Mouse (Mus musculus): ENCODE measurements around the gene Sirt6.
"Not testable (repeated sequence)": the region's sequence is repeated elsewhere in the genome, so short reads cannot be mapped to it uniquely, and the experiment has no call there.

Gene Sirt6

DNA sequence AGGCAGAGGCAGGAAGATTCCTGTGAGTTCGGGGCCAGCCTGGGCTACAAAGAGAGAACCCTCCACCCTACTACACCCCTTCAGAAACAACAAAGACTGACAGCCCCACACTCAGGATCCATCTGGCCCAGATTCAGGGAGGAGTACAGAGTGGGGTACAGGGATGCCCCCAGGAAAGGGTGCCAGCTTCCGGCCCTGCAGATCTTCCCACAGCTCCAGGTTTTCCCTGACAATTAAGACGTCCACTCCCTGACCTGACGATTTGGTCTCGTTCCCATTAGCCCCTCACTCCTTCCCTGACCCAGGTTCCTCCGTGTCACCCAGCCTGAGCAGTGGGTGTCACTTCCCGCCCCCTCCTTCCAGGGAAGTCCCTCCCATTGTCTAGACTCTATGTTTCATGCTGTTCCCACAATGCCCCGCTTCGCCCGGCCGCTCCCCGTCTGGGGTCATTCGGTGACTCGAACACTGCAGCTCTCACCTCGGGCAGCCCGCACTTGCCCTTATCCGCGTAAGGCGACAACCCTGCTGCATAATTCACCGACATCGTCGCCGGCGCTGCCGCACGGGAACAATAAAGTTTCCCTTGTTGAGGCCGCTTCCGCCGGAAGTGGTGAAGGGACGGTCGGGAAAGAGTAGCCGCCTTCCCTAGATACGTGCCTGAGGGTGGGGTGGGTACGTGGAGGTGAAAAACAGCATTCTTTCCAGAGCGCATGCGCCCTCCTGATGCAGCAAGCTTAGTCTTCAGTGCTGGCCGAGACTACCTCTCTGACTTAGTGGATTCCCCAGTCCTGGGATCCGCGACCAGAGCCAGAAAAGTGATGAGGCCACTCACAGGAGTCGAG is at the start of gene Sirt6:
Gene Sirt6, minus strand, starts transcription at position 804 of the 842 bp plus-strand sequence.
- DNase-seq (ENCODE audit: low read depth, low spot score): peak; percentile 95

DNA sequence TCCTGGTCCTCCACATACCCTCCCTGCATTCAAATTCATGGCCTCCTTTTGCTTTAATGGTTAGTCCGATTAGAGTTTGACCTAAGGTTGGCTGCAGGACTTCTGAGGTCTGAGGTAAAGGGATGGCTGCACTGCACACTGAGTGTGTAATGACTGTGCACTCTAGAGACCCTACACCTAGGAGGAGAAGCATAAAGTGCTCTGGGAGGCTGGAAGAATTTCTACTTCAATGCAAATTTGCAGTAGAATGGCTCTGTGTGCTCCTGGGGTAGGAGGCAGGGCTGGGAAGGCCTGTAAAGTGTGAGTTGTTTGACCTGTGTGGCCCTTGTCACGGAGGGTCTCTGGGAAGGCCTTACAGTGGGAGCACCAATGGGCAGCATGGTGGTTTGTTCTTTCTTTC is 28.6 kb upstream of the Sirt6 start:
- no peak for DNase-seq (ENCODE audit: low read depth, low spot score)

DNA sequence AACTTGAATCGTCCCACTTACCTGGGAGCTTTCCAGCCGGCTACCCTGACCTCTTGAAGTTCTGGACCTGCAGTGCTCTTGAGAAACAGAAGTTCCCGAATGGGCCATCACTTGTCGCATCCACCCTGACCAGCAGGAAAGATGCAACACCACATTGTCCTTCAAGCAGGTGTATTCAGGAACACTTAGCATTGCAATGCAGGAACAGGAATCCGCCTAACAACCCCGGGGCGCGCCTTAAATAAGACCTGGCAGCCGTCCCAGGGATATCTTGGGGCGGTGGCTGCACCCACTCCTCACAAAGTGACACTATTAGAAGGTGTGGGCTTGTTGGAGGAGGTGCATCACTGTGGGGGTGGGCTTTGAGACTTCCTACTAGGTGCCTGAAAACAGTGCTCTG is 27.6 kb upstream of the Sirt6 start:
- DNase-seq (ENCODE audit: low read depth, low spot score): no peak

DNA sequence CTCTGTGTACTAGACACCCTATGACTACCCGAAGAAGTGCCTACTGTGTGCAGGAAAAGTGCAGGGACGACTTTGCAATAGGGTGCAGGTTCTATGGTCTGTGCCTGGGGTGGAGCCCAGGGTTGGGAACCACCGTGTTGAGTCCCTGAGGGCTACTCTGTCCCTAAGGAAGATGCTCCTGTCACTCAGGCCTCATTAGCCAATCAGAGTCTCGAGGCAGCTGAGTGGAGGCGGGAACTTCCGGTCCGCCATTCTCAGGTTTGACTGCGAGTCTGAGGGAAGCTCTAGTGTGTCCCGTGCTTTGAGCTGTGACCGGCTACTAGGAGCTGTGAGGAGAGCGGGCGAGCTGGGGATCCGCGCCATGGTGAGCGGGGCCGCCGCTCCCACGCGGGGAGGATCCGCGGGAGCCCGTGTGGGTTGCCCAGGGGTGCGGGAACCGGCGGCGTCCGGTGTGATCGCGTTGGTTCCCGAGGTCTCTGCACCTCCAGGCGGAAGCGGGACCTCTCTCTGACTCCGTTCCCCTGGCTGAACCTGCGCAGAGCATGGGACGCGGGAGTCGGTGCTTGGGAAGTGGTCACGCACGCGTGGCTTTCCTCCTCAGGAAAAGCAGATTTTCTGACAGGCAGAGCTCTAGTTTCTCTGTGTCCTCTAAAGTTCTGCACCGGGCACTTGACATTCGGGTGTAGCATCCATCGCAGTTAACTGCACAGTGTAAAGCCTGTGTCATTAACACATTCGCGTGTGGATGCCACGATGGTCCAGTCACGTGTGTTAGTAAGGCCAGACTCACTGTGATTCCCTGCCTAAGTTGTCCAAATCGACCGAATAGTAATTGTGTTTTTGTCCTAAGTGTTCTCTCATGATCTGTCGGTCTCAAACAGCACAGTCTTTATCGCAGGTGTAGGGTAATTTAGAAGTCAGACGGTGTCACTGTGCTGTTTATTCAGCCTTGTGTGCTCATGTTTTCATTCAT is 21.5 kb upstream of the Sirt6 start, which contains the start of gene Gm10778:
Gene Gm10778, plus strand, starts transcription at position 257 of the 973 bp plus-strand sequence.
- peak; percentile 93 for DNase-seq (ENCODE audit: low read depth, low spot score)

DNA sequence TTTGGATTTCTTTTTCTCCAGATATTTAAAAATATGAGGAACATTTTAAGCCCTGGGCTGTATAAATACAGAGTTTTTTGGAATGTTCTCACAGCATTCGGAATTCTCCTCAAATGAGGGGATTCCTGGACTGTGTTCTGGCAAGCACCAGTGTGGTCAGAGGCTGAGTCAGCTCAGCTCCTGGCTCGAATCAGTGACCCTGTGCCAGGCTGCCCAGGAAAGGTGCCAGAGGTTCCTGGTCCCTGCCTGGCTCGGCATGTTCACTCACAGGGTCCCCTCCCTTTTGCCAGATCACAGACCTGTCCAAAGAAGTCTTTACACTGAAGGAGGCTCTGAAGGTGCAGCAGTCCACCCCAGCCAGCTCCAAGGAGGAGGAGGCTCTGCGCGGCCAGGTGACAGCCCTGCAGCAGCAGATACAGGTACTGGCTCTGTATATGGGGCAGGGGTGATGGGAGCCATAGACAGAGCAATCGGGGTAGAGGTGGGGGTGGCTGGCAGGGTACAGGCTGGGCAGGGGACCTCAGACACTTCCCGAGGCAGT is 18.5 kb upstream of the Sirt6 start:
- no peak for DNase-seq (ENCODE audit: low read depth, low spot score)

DNA sequence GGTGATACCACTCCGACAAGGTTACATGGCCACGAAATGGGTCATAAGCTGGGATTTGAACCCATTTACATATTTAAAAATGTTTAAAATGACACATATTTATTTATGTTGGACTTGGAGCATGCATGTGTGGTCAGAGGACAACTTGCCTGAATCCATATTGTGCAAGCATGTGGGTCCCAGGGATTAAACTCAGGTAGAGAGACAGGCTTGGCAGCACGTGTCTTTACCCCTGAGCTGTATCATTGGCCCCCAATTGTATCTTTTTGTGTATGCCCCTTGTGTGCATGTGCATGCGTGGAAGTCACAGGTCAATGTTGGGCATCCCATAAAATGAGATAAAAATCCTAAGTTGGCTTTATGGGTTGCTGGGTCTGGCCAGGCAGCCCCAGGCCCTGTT is 17.8 kb upstream of the Sirt6 start:
- no peak for DNase-seq (ENCODE audit: low read depth, low spot score)

DNA sequence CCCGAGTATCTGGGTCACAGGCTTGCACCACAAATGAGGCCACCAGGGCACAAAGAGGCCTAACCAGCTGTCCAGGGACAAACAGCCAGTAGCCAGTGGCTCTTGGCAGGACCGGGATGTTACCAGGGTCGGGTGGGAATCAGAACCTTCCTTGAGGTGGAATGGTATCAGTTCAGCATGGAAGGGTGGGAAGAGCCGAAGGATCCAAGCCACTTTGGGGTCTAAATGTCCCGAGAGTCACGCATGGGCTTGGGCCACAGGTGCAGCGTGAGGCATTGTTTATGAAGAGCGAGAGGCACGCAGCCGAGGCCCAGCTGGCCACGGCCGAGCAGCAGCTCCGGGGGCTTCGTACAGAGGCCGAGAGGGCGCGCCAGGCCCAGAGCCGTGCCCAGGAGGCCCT is 17.1 kb upstream of the Sirt6 start:
- no peak for DNase-seq (ENCODE audit: low read depth, low spot score)

DNA sequence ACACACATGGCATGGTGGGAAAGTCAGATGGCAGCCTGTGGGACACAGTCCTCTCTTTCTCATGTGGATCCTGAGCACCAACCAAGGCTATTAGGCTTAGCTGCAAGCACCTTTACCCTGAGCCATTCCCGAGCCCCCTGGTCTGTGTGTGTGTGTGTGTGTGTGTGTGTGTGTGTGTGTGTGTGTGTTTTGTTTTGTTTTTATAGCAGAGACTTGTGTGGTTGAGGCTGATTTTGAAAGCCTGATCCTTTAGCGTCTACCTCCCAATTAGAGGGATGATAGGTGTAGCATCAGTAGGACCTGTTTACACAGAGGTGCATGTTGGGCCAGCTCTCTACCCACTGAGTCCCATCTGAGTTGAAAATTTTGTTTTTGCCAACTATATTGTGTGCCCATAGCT is 16.6 kb upstream of the Sirt6 start:
- DNase-seq (ENCODE audit: low read depth, low spot score): no peak

DNA sequence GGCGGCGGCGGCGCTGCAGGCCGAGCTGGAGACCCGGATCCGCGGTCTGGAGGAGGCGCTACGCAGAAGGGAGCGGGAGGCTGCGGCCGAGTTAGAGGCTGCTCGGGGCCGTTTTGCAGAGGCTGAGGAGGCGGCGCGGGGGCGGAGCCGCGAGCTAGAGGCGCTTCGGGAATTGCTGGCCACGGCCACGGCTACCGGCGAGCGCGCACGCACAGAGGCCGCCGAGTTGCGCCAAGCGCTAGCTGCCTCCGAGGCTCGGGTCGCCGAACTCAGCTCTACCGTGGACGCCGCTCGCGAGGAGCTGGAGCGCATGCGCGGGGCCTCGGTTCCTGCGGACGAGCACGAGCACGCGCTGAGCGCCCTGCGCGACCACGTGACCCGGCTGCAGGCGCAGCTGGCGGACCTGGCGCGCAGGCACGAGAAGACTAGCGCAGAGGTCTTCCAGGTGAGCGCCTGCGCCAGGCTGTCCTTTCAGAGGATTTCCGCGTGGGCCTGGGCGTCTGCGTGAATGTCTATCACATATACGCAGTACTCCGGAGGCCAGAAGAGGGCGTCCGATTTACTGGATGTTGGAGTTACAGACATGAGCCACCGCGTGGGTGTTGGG is 16.0 kb upstream of the Sirt6 start:
- DNase-seq (ENCODE audit: low read depth, low spot score): peak; percentile 97

DNA sequence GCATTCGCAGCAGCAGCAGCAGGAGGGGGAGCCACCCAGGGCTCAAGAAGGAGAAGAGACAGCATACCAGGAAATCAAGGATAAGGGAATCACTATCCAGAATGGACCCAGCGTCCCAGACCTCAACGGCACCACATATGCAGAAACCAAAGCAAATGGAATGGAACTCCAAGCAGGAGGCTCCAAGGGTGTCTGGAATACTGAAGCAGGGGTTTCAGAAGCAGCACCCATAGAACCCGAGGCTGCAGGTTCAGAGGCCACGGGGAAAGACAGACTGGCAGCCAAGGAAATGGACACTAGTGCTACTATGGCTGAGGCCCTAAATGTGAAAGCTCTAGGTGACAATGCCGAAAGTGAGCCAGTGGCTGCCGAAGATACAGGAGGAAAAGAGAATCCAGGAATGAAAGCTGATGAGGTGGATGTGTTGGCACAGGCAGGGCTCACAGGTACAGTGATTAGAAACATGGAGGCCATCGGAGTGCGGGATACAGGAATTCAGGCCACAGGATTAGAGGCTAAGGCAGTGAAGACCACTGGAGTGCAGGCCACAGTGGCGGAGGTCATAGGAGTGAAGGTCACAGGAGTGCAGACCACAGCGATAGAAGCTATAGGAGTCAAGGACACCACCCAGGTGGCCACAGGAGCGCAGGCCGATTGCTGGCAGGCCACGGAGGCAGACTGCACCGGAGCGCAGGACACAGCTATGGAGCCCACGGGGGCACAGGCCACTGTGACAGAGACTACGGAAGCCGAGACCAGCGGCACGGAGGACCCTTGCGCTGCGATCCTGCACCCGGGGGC is 15.3 kb upstream of the Sirt6 start:
- DNase-seq (ENCODE audit: low read depth, low spot score): no peak

DNA sequence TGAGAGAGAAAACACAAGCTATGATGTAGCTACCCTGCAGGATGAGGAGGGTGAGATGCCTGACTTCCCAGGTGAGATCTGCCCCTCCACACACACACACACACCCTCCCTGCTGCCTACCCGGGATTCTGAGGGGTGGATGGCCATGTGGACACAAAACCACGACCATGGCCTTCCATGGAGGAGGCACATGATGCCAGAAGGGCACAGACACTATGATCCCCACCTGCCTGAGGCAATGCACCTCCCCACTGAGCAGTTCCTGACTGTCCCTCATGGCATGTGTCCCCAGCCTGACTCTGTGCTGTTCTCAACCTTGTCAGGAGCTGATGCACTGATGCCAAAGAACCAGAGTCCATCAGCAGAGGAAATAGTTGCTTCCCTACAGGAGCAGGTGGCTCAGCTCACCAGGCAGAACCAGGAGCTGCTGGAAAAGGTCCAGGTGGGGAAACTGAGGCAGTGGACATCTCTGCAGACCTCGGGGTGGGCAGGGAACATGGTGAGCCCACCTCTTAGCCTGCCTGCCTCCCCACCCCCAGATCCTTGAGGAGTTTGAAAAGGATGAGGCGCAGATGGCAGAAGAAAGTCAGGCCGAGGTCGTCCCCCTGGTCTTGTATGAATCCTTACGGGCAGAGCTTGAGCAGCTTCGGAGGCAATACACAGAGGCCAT is 14.5 kb upstream of the Sirt6 start:
- no peak for DNase-seq (ENCODE audit: low read depth, low spot score)

DNA sequence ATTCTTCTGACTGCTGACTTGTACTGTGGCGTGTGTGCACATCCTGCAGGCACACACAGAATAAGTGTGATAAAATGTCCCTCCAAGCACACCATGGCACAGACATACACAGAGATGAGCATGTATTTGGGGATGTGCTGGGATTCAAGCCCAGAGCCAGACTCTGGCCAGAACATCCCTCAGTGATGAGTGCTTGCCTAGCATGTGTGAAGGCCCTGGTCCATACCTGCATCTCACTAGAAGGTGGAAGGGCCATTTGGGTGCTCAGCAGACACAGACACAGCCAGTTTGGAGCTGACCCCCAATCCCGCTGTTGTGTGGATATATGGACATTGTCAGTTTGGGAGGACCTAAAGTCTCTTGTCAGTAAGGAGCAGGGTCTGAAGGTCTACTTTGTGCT is 14.0 kb upstream of the Sirt6 start:
- DNase-seq (ENCODE audit: low read depth, low spot score): no peak

DNA sequence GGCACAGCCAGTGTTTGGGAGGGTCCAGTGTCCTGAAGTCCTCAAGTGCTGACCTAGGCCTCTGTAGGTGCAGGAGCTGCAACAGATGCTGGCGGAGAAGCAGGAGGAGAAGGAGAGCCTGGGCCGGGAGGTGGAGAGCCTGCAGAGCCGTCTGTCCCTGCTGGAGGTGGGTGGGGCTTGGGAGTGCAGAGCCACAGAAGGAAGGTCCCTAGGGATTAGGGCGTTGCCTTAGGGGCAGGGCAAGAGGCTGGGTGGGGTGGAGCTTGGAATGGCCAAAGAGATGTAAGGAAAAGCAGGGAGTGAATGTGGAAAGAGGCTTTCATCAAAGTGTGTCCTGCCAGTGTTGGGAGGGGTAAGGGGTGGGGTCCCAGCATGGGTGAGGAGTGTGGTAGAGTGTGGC is 13.2 kb upstream of the Sirt6 start:
- DNase-seq (ENCODE audit: low read depth, low spot score): not testable (repeated sequence)

DNA sequence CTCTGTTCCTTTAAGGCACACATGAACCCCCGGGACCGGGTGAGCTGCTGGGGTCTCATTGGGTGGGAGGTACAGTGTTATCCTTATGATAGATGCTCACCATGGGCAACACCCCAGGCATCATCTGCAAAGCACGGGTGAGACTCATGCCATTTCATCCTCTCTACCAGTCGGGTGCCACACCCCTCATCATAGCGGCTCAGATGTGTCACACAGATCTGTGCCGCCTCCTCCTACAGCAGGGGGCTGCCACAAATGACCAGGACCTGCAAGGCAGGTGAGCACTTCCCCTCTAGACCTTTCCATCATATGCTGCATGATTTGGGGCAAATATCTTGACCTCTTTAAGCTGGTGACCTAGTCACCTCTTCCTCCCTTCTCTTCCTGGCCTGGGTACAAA is 10.5 kb upstream of the Sirt6 start:
- DNase-seq (ENCODE audit: low read depth, low spot score): no peak

DNA sequence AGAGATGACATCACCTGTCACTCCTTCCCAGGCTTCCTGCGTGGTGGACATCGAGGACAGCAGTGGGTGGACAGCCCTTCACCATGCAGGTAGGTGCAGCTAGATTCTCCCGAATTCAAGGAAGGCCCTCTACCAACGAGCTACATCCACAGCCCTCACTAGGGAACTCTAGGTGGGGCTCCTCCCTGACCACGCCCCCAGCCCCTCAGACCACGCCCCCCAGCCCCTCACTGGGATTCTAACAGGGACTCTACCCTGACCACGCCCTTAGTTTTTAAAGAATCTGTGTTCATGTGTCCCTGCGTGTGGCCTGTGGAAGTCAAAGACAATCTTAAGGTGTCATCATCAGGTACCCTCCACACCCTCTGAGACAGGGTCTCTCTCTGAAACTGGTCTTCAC is 8.7 kb upstream of the Sirt6 start:
- no peak for DNase-seq (ENCODE audit: low read depth, low spot score)

DNA sequence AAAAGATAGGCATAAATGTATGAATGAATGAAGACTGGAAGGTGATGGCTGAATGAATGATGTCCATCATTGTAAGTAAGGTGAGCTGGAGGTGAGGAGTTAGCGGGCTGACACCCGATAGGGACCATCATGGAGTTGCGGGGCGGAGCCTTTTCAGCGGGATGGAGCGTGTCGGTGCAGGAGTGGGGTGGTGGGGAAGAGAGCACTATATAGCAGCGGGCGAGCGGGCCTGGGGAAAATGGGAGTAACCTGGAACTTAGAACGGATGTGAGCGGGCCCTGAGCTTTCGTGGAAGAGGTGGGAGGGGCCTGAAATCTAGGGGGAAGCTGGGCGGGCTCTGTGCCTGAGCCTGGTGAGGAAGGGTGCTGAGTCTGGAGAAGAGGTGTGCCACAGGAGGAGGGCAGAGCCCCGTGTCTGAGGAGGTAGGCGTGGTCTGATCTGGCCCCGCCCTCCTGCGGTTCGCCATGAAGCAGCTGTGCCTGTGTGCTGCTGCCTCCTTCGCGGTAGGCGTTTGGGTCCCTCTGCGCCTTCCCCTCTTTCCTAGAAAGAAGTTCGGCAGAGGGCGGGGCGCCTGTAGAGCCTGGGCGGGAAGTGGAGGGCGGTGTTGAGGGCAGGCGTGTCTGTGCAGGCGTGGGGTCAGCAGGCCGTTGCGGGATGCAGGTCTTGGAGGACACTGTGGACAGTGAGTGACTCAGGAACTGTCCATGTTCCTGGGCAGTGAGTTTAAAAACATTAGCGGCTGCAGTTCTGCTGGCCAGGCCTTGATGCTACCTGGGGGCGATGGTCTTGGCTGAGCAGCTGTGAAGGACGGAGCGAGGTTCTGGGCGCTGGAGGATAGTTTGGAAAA is 5.9 kb upstream of the Sirt6 start:
- peak; percentile 91 for DNase-seq (ENCODE audit: low read depth, low spot score)

DNA sequence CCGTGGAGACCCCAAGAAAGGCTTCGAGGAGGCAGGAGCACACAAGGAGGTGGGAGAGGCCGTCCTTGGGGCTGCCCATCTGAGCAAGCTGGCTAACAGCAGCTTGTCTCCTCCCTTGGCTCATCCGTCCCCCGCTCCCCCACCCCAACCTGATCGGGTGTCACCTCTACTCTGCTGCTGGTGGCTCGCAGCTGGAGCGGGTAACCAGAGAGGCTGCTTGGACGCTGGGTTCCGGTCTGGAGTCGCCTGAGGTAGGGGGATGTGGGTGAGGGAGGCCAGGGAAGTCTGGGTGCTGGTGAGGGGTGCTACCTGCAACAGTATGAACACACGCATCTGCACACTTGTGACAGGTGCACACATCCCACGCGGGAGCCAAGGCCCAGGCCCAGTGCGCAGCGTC is 793 bp upstream of the Sirt6 start, which contains the start of gene Ankrd24:
Gene Ankrd24, plus strand, starts transcription at position 151 of the 400 bp plus-strand sequence.
- DNase-seq (ENCODE audit: low read depth, low spot score): no peak

DNA sequence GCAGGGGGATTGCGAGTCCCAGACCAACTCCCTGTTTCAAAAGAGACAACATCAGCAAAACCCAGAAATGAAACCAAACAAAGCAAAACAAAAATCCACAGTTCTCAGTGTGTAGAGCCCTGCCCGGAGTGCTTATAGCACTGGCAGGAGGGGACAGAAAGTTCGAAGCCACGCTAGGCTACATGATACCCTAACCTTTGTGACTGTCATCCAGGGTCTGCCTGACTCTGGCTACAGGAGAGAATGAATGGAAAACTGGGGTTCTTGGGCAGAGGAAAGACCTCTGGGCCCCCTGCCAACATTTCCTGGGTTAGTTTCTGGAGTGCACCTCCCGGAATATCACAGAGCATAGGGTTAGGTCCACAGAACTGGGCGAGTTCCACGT is 231 bp upstream of the Sirt6 start:
- DNase-seq (ENCODE audit: low read depth, low spot score): no peak

Data from mesoderm, embryonic 11.5 days (tissue).